Mouse (Mus musculus) kidney, postnatal 25 days (tissue): Measurements from ENCODE around the gene Hnrnpul1.
A peak's percentile ranks its signal among the peaks of the same experiment; 100 is the strongest.

Experiments
- DNase-seq, 2 experiments: peaks; one replicate each; pipeline ENCODE4 v3.0.0; 2021; ENCODE audit warnings: mixed read lengths in 2 of 2

The Hnrnpul1 gene

DNA sequence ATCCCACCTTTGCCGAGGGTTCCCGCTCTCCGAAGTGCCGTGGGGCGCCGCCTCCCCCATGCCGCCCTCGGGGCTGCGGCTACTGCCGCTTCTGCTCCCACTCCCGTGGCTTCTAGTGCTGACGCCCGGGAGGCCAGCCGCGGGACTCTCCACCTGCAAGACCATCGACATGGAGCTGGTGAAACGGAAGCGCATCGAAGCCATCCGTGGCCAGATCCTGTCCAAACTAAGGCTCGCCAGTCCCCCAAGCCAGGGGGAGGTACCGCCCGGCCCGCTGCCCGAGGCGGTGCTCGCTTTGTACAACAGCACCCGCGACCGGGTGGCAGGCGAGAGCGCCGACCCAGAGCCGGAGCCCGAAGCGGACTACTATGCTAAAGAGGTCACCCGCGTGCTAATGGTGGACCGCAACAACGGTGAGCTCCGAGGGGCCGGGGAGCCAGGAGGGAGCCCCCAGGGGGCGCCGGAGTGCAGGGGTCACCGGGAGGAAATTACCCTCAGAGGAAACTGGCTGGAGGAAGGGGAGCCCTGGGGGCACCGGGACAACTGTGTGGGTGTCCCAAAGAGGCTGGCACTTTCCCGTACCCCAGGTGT, 66.7 kb downstream of the Hnrnpul1 start:
- DNase-seq = peak; percentile 64 to 72

DNA sequence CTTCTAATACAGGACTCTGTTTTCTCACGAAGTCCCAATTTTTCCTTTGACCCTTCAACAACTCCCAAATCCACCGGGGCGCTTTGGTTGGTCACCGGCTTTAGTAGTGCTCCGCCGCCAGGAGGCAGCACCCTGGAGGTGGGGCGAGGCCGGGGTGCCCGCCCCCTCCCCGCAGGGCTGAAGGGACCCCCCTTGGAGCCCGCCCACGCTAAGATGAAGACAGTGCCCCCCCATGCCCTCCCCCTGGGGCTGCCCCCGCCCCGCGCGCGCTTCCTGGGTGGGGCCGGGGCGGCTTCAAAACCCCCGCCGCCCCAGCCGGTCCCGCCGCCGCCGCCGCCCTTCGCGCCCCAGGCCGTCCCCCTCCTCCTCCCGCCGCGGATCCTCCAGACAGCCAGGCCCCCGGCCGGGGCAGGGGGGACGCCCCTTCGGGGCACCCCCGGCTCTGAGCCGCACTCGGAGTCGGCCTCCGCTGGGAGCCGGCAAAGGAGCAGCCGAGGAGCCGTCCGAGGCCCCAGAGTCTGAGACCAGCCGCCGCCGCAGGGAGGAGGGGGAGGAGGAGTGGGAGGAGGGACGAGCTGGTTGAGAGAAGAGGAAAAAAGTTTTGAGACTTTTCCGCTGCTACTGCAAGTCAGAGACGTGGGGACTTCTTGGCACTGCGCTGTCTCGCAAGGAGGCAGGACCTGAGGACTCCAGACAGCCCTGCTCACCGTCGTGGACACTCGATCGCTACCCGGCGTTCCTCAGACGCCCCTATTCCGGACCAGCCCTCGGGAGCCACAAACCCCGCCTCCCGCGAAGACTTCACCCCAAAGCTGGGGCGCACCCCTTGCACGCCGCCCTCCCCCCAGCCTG, 67.7 kb downstream of the Hnrnpul1 start, which contains the start of gene Tgfb1:
Gene Tgfb1, plus strand, starts transcription at position 323 of the 852 bp plus-strand sequence.
- DNase-seq = peak; percentile 80 to 89

GRCm38 (mm10) chr7:25685926-25686470, 68.6 kb downstream of the Hnrnpul1 start:
- DNase-seq = peak in 1 of 2 experiments; percentile 40

- no peak for DNase-seq
Observed at GRCm38 (mm10) chr7:25684659-25685058, 69.9 kb downstream of the Hnrnpul1 start.

DNA sequence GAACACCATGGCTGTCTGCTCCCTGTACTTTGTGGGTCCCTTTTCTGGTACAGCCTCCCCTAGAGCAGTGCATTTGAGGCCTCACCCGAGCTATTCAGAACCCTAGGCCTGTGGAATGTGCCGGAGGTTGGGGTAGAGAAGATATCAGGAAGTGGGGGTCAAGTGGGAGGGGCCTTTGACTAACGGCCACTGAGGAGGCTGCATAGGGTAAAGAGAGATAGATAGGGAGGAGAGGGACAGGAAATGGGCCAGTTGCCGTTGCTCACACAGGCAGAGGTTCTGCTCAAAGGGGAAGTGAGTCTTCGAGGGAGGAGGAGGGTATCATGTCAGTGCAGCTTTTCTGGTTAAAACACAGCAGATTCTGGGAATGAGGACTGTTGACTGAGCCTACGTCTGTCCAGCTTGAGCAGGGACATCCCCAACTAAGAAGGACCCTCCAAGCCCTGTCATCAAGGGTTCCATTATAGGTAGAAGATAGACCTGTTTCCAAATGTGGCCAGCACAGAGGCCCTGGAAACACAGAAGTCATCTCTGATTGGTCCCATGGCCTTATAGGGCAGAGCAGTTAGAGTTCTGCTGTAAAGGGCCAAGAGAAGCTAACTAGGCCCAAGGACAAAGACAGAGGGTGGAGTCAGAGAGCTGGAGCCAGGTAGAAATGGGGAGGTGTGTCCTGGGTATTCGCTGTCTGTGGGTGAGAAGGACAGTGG, 70.9 kb downstream of the Hnrnpul1 start:
- DNase-seq = peak; percentile 55 to 64

GRCm38 (mm10) chr7:25681341-25682231, 73.0 kb downstream of the Hnrnpul1 start:
- DNase-seq = no peak

- DNase-seq = peak; percentile 97 to 98
Observed at GRCm38 (mm10) chr7:25680514-25681258, 73.9 kb downstream of the Hnrnpul1 start, which contains the start of gene B9d2. Gene B9d2, plus strand, starts transcription at chr7:25680780.

DNA sequence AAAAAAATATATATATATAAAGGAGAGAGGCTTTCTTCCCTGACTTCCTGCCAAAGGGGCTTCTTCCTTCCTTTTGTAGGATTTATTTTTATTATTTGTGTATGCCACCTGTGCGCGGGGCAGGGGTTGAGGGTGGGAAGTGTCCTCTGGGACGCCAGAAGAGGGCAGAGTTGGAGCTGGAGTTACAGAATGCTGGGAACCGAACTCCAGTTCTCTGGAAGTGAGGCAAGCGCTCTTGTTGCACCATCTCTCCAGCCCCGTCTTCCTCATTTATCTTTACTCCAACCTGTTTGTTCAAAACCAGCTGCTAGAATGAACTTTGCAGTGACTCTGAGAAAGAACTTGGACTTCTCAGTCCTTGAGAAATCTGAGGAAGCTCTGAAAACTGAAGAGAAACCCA, 74.6 kb downstream of the Hnrnpul1 start:
- DNase-seq = no peak

GRCm38 (mm10) chr7:25677013-25677412, 77.5 kb downstream of the Hnrnpul1 start:
- no peak for DNase-seq

DNA sequence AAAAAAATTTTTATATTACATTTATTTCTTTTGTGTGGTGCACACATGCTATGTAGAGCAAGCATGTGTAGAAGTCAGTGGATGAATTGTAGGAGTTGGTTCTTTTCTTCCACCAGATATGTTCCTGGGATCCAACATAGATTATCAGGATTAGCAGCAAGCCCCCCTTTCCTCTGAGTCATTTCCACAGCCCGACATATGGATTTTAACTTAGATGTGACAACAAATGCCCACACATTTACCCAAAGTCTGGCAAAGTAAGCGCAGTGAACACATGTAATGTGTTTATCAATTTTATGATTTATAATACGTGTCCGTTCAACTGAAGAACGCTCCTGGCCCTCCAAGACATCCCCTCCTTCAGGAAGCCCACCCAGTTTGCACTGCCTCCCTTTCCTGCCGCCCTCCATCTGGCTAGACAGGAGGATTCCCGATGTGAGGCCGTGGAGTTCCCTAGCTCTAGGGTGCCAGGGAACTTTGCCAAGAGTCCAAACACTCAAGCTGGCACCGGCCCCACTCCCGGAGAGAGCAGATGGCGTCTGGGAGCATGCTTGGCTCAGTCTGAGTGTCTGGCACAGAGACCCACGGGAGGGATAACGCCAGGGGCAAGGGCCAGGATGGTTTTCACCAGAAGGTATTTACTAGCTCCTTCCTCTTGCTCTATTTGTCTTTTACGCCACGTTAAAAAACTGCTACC, 78.3 kb downstream of the Hnrnpul1 start:
- DNase-seq = peak; percentile 93 to 95

- no peak for DNase-seq
Observed at GRCm38 (mm10) chr7:25675405-25675804, 79.2 kb downstream of the Hnrnpul1 start.

DNA sequence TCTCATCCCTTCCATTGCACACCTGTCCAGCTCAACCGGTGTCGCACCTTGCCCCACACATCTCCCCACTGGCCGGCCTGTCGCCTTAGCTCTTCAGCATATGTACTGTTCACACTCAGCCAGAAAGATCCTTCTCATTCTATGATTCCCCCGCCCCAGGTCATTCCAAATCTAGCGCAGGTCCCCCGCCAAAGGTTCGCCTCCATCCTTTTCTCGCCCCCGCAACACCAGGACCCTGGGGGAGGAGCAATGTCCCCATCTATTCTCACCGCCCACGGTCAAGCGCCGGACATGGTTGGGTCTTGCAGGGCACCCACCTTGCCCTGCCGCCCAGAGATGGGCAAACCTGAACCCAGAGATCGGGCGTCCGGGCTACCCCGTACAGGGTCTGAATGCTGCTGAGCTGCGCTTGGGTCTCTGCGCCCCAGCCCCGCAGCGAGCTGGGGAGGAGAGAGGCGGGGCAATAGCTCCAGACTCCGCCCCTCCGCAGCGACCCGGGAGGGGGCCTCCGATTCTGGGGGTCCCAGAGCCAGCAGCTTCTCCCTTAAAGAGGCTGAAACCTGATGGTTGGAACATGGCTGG, 79.7 kb downstream of the Hnrnpul1 start, which contains the start of gene Tmem91:
Gene Tmem91, minus strand, starts transcription at position 448 of the 582 bp plus-strand sequence.
- peak in 1 of 2 experiments; percentile 31 for DNase-seq

- no peak for DNase-seq
Observed at GRCm38 (mm10) chr7:25674297-25674696, 80.3 kb downstream of the Hnrnpul1 start.

- DNase-seq = peak in 1 of 2 experiments; percentile 32
Observed at GRCm38 (mm10) chr7:25672442-25672841, 82.1 kb downstream of the Hnrnpul1 start.

- no peak for DNase-seq
Observed at GRCm38 (mm10) chr7:25671686-25672085, 82.9 kb downstream of the Hnrnpul1 start.
